Mouse (Mus musculus) spleen, adult 2 months (tissue): ENCODE results near the gene Lyzl4. TPM values are rescaled to one million over a fixed set of nuclear protein-coding genes. Genes with fewer than 3 reads are reported as not detected.

Experiments used
- DNase-seq, 2 experiments: peaks; one replicate each; pipeline versions ENCODE4 v3.0.0 to v3.0.0-alpha.2; 2012 to 2021; ENCODE audit warnings: low spot score in 2 of 2, low read depth in 1 of 2
- H3K27ac ChIP-seq: fragments of 200-500 bp; 2 replicates; pipeline ENCODE4 v1.5.1; 2012; ENCODE audit warnings: low read length, inconsistent platforms; ENCODE audit not compliant: insufficient read depth
- H3K27me3 ChIP-seq: fragments of 200-500 bp; 2 replicates; pipeline ENCODE4 v1.6.1; 2012; ENCODE audit warnings: mild to moderate bottlenecking, moderate library complexity, low read length, inconsistent platforms; ENCODE audit not compliant: control insufficient read depth, insufficient read depth
- H3K36me3 ChIP-seq: fragments of 200-500 bp; 2 replicates; pipeline ENCODE4 v1.6.1; 2012; ENCODE audit warnings: mild to moderate bottlenecking, low read length, inconsistent platforms; ENCODE audit not compliant: control insufficient read depth, insufficient read depth
- H3K4me1 ChIP-seq: fragments of 200-500 bp; 2 replicates; pipeline ENCODE4 v1.6.1; 2011; ENCODE audit warnings: inconsistent platforms; ENCODE audit not compliant: control insufficient read depth, insufficient read depth, insufficient read length
- H3K4me3 ChIP-seq: fragments of 200-500 bp; 2 replicates; pipeline ENCODE4 v1.5.1; 2011; ENCODE audit warnings: mild to moderate bottlenecking, inconsistent platforms; ENCODE audit not compliant: insufficient read depth, insufficient read length; ENCODE audit errors: extremely low read depth
- CTCF ChIP-seq: fragments of 200-500 bp; IDR thresholded peaks from 2 replicates; pipeline ENCODE4 v1.5.1; 2011; ENCODE audit warnings: mild to moderate bottlenecking, inconsistent platforms; ENCODE audit not compliant: insufficient read depth, insufficient read length, insufficient replicate concordance; ENCODE audit errors: extremely low read depth
- POLR2A ChIP-seq: fragments of 200-500 bp; IDR thresholded peaks from 2 replicates; pipeline ENCODE4 v1.6.1; 2011; ENCODE audit warnings: low read depth, low read length, inconsistent platforms
- WGBS: fragments of 180-500 bp; shearing (Covaris S2); methylation state at CpG from one replicate; pipeline ENCODE4 v1.1.7; 2018; 5-methylcytosine and 5-hydroxymethylcytosine counted together
- polyA plus RNA-seq: library from polyadenylated mRNA; depleted of rRNA; stranded (reverse); fragments of >200 nt; gene quantifications from 2 replicates; pipeline ENCODE4 v1.2.3, GENCODE M21; 2012

Lyzl4 gene
- polyA plus RNA-seq, 1 experiment: 0.11 TPM

GRCm38 (mm10) chr9:121657143-121657542 lies 15.2 kb upstream of the Lyzl4 start:
- TF ChIP-seq POLR2A (no peak), CTCF (no peak)
- no peaks in the 10 kb centered on the region for H3K4me1 ChIP-seq
- no peak for DNase-seq
- no peaks in the 10 kb centered on the region for H3K27me3 ChIP-seq
- WGBS: 76% methylated on average over 13 of the region's 13 CpGs
- H3K27ac ChIP-seq: no peak overlapping the region
- no peak overlapping the region for H3K4me3 ChIP-seq
- no peaks in the 10 kb centered on the region for H3K36me3 ChIP-seq

- no peak for TF ChIP-seq POLR2A
- no peak for TF ChIP-seq CTCF
- Histone ChIP-seq H3K27me3 (no peaks in the 10 kb centered on the region), H3K4me1 (no peaks in the 10 kb centered on the region), H3K4me3 (no peak overlapping the region), H3K27ac (no peak overlapping the region), H3K36me3 (no peaks in the 10 kb centered on the region)
- 90% methylated on average over 5 of the region's 5 CpGs for WGBS
- DNase-seq: no peak
These were observed 14.4 kb upstream of the Lyzl4 start for GRCm38 (mm10) chr9:121656322-121656721.

- Histone ChIP-seq H3K36me3 (no peaks in the 10 kb centered on the region), H3K27me3 (no peaks in the 10 kb centered on the region), H3K27ac (no peak overlapping the region), H3K4me1 (no peaks in the 10 kb centered on the region), H3K4me3 (no peak overlapping the region)
- no peak for DNase-seq
- TF ChIP-seq POLR2A (no peak), CTCF (no peak)
- 92% methylated on average over 10 of the region's 10 CpGs for WGBS
These were observed 11.8 kb upstream of the Lyzl4 start for GRCm38 (mm10) chr9:121653668-121654067.

GRCm38 (mm10) chr9:121647026-121647425 lies 5.1 kb upstream of the Lyzl4 start:
- H3K4me3 ChIP-seq: no peak overlapping the region
- peaks cover 5% of the 10 kb centered on the region for H3K4me1 ChIP-seq
- 52% methylated on average over 7 of the region's 7 CpGs for WGBS
- H3K27me3 ChIP-seq: peaks cover 8% of the 10 kb centered on the region
- no peaks in the 10 kb centered on the region for H3K36me3 ChIP-seq
- TF ChIP-seq CTCF: no peak
- no peak for TF ChIP-seq POLR2A
- no peak for DNase-seq
- H3K27ac ChIP-seq: peak overlapping the region; percentile 52

- no peak overlapping the region for H3K4me3 ChIP-seq
- no peaks in the 10 kb centered on the region for H3K36me3 ChIP-seq
- TF ChIP-seq CTCF (no peak), POLR2A (no peak)
- peaks cover 5% of the 10 kb centered on the region for H3K4me1 ChIP-seq
- DNase-seq: no peak
- peaks cover 13% of the 10 kb centered on the region for H3K27me3 ChIP-seq
- WGBS: 72% methylated on average over 3 of the region's 3 CpGs
- no peak overlapping the region for H3K27ac ChIP-seq
These were observed 3.0 kb upstream of the Lyzl4 start for GRCm38 (mm10) chr9:121644855-121645254.

- under 1% methylated on average over 78 of the region's 79 CpGs for WGBS
- Histone ChIP-seq H3K4me1 (peaks cover 5% of the 10 kb centered on the region), H3K36me3 (no peaks in the 10 kb centered on the region), H3K4me3 (peak within 1 kb of the TSS; percentile 58), H3K27me3 (peaks cover 13% of the 10 kb centered on the region), H3K27ac (peak within 1 kb of the TSS; percentile 48)
- DNase-seq: peak; percentile 50 to 76
- no peak for TF ChIP-seq POLR2A
- TF ChIP-seq CTCF: no peak
These were observed 695 bp upstream of the Lyzl4 start, which contains the start of gene Vipr1 for GRCm38 (mm10) chr9:121642401-121643181. Gene Vipr1, plus strand, starts transcription at chr9:121642716.
